Mouse (Mus musculus) megakaryocyte progenitor cell, adult 5-6 weeks (primary cell): ENCODE measurements at regions not wholly inside any gene's neighbourhood (a gene's known extent, or its start where the extent isn't known, plus 50 kb on each side); places are given as distances from the start of the nearest gene placed in this dataset.
"Not testable (repeated sequence)": the region's sequence is repeated elsewhere in the genome, so short reads cannot be mapped to it uniquely, and the experiment has no call there.

Source experiments
- ATAC-seq: replicated peaks from 2 replicates; pipeline ENCODE4 v1.8.0; 2016; ENCODE audit warnings: mild to moderate bottlenecking, moderate TSS enrichment, inconsistent platforms; ENCODE audit not compliant: poor library complexity

DNA sequence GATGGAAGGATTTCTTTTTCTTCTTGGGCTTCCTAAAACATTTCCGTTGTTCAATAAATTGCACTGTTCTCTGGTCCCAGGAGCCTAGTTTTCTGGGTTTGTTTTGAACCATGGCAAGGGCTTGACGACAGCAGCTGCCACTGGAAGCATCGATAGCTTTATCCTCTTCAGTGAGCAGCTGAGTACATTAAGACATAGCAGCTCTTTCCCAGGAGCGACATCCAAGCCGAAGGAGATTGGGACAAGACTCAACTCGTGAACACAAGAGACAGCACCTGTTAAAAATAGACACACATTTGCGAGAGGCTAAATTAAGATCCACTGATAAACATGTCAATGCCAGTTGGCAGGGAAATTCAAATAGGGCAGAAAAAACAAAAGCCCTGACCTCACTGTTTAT, 194.7 kb upstream of the Rhobtb1 start:
- no peak for ATAC-seq

- ATAC-seq = no peak
Measured at GRCm38 (mm10) chr10:68961376-68961775, 189.9 kb upstream of the Rhobtb1 start.

DNA sequence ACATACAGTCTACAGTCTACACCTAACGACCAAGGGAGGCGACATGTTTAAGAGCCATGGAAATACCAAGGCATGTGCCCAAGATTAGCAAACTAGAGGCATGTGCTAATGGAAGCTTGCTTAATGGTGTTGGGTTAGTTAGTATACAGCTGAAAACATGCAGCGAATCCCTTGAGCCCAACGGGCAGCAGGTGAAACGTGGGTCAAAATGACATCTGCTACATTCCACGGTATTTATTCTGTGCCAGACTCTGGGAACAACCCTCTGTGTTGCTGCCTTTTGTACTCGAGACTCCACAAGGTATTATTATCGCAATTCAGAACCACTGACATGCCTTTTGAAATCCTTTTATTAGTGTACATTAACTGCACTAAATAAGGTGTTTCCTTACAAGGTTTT, 188.1 kb upstream of the Rhobtb1 start:
- no peak for ATAC-seq

DNA sequence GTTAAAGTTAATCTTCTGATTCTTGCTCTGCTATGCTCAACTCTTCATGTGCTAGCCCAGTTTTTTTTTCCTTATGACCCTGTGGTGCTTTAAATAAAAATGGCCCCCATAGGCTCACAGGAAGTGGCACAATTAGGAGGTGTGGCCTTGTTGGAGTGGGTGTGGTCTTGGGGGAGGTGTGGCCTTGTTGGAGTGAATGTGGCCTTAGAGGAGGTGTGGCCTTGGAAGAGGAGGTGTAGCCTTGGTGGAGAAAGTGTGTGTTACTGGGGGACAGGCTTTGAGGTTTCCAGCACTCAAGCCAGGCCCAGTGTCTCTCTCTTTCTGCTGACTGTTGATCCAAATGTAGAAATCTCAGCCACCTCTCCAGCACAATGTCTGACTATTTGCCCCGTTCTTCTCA, 186.0 kb upstream of the Rhobtb1 start:
- no peak for ATAC-seq

- no peak for ATAC-seq
Measured at GRCm38 (mm10) chr10:68967976-68968968, 183.0 kb upstream of the Rhobtb1 start.

DNA sequence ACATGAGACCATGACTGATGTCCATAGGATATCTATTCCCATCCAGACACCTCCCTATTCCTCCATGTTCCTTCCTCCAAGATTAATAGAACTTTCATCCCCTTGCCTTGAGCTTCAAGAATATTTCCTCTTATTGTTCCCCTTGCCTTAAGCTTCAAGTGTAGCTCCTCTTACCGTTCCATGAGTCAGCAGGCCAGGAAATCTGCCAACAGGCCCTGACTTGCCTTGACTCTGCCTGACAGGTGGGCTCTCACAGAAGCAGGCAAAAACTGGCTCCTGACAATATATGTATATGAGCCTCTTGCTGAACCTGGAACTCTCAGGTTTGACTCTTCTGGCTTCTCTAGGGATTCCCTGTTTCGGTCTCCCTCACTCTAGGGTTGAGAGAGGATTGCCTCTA, 180.7 kb upstream of the Rhobtb1 start:
- no peak for ATAC-seq

DNA sequence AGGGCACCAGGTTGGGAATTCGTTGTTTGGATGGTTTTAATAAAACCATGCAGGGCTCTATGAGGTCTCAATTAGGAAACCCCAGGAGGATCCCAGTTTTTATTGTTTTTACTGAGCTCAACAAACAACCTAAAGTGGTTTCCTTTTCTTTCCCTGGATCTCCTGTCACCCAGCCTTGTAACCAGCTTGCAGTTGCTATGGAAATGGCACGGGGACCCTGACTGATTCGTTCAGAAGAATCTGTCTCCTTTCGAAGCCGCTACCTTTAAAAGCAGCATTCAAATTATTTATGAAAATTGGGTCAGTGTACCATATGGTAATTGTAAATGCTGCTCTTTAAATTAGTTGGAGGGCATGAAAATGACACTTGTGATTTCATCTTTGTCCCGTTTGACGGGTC, 176.5 kb upstream of the Rhobtb1 start:
- ATAC-seq = no peak

- no peak for ATAC-seq
Measured at GRCm38 (mm10) chr10:68976443-68977025, 174.7 kb upstream of the Rhobtb1 start.

GRCm38 (mm10) chr10:68978115-68978514, 173.1 kb upstream of the Rhobtb1 start:
- peak; percentile 69; the same call in 1 of the 2 replicates for ATAC-seq

- ATAC-seq = no peak
Measured at GRCm38 (mm10) chr10:68979949-68980348, 171.3 kb upstream of the Rhobtb1 start.

GRCm38 (mm10) chr10:68982288-68982687, 168.9 kb upstream of the Rhobtb1 start:
- no peak for ATAC-seq

DNA sequence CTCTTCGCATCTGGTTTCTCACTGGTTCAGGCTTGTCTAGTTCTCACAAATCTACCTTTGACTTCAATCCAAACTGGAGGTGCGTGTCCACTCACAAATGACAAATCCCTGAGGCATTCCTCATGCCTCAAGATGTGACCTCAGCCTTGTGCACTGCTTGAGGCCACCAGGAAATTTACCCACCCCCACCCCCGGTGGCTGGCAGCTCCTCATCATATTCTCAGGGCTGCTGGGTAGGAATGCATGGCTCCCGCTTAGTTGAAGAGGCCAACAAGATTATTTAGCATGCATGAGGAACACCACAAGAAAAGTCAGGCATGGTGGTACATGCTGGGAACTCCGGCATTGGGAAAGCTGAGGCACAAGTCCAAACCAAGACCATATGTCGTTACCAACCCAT, 160.7 kb upstream of the Rhobtb1 start:
- ATAC-seq = no peak

DNA sequence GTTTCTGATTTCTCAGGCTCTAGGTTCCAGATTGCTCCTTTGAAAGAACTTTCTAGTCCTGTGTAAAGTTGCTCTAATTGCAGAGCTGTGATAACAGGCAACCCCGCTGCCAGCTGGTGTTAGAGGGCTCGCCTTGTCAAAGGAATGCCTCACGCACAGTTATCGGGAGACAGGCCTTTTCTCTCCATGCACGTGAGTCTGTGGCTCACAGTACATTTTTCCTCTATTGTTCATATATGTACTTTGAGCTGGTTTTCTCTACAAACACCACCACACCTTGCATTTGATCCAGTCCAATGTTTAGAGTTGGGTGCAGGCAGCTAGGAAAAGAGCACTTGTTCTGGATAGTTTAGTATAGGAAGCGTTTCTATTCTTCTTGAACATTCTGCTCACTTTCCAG, 151.6 kb upstream of the Rhobtb1 start:
- no peak for ATAC-seq

- ATAC-seq = no peak
Measured at GRCm38 (mm10) chr10:69001654-69002435, 149.4 kb upstream of the Rhobtb1 start.

DNA sequence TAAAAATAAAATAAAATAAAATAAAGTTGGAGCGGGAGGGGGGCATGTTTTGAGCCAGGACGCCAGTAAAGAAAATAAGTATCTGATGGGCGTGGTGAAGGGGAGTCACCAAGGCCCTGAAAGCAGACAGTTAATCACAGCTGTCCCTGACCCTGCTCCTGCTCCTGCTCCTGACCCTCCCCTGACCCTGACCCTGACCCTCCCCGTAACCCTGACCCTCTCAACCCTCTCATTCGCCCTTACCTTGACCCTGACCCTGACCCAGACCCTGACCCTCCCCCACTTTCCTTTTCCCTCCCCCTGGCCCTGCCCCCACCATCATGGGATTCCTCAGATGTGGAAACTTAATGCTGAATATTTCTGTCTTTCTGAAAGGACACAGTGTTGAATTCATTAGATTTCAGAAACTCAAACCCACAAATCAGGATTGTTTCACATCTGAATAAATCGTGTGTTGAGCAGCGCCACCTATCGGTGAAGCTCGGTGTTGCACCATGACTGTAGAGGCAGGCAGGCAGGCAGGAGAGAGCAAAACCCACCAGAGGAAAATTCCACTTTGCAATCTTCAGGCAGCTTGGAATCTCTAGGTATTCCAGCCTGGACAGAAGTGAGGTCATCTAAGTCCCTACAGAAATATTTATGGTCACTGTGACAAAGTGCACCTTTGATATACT, 145.9 kb upstream of the Rhobtb1 start:
- ATAC-seq = peak; percentile 73

- not testable (repeated sequence) for ATAC-seq
Measured at GRCm38 (mm10) chr10:69008679-69009078, 142.6 kb upstream of the Rhobtb1 start.

DNA sequence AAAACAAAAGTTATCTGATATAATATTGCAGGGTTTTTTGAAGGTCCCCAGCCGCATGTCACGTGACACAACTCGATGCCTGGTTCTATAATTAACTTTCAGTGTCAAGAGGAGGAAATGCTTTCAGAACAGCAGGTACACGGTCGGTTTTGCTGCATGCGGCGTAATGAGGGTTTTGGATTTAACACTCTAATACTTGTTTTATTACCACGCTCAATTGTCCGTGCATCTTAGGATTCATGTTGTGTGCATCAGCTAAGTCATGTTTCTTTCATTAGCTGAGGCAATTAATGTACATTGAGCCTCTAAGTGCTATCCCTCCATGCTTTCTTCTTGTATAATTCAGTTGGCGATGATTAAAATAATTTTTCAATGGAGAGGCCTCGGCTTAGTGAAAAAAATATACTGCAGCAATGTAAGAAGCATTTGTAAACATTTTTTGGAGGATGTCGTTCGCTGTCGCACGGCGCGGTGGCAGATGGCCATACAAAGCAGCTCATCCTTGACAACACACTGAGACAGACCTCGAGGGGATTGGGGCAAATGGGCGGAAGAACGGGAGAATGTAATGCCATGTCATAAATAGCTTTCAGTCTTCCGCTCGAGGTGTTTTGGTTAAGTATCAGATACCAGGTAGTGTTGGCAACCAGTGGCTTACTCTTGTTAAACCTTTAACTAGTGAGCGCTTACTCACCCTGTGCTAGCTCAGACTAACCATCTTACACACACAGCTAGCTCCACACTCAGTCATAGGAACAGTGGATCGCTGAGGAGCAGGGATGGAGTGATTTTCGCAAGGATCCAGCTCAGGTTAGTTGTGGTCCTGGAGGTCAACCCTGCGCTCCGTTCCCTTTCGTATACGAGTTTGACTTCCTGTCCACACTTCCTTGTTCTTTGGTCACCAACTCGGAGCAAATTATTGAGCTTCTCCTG, 130.2 kb upstream of the Rhobtb1 start:
- ATAC-seq = no peak

DNA sequence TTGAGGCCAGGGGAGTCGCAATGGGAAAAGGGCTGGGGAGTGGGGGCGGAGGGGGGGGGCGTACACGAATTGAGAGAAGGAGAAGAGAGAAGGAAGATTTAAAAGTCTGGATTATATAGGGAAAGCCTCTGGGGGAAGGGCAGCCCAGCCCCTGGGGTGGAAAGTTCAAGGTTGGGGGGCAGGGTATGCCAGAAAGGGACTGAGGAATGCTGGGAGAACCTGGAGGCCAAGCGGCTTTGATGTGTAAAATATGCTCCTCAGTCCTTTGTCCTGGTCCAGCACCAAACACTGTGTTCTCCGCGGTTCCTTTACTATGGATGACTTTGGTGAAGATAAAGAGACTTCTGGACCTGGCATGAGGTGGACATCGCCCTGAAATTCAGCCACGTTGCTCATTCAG, 117.8 kb upstream of the Rhobtb1 start:
- no peak for ATAC-seq

DNA sequence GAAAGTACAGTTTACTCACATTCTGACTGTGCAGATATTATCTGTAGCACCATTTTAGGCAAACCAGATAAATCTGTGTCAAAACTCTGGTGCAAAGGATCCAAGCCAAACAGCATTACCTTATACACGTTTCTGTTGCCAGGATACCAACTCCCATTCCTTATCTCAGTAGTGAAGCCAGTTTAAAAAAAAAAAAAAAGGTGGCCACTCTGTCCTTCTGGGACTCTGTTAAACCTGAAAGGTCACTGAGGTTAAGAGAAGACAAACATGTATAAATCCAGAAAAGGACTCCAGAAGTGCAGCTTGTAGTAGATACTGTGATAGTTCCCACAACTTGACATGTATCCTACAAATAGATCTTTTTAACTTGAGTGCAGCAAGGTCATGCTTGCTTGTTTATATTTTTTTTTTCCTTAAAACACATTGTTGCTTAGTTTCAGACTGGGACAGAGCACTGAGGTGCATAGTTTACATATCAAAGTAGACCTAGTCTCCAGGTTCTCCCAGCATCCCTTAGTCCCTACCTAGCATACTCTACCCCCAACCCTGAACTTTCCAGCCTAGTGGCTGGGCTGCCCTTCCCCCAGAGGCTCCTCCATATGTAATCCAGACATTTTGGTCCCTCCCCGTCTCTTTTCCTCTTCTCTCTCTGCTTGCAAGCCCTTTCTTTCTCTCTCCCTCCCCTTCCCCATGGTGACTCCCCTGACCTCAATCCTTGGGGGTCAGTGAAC, 116.7 kb upstream of the Rhobtb1 start:
- no peak for ATAC-seq
